Mouse (Mus musculus) frontal cortex, postnatal 25 days (tissue): Measurements from ENCODE around the gene St7l.

Experiments
- DNase-seq, 2 experiments: peaks; one replicate each; pipeline ENCODE4 v3.0.0; 2022; ENCODE audit warnings: low spot score in 2 of 2

The St7l gene

DNA sequence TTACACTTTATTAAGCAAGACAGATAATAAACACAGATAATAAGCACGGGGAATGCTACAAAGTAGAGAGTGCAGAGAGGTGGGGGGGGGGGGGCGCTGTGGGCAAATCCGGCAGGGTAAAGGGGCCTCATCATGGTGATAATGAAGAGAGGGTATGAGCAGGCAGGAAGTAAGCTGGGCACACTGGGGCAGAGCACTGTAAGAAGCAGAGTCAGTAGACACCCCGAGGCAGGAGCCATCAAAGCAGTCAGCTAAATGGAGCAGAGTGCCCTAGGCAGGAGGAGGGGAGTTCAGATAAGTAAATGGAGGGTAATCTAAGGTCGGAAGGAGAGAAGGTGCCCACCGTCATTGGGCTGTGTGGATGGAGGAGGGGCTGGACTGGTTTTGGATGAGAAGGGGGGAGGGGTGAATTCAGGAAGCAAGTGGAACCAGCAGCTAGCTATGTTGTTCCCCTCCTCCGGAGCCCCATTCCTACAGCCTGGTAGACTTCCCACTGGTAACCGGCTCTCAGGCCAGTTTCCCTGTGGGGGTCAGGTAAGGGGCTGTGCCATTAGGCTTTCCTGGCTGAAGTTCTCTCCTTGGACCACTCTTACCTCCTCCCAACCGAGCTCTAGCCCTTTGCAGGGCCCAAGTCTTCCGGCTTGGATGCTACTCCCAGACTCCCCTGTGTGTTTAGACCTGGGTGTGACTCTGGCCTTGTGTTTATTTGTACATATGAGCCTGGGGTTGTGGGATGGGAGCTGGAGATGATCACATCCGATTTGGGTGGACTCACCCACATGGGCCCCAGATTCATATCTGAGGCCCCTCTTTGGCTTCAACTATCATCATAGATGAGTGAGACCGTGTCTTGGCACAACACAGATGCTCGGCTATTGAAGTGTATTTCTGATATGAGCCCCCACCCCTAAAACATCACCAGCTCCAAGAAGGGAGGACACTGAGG is 99.8 kb downstream of the St7l start:
- DNase-seq: no peak

DNA sequence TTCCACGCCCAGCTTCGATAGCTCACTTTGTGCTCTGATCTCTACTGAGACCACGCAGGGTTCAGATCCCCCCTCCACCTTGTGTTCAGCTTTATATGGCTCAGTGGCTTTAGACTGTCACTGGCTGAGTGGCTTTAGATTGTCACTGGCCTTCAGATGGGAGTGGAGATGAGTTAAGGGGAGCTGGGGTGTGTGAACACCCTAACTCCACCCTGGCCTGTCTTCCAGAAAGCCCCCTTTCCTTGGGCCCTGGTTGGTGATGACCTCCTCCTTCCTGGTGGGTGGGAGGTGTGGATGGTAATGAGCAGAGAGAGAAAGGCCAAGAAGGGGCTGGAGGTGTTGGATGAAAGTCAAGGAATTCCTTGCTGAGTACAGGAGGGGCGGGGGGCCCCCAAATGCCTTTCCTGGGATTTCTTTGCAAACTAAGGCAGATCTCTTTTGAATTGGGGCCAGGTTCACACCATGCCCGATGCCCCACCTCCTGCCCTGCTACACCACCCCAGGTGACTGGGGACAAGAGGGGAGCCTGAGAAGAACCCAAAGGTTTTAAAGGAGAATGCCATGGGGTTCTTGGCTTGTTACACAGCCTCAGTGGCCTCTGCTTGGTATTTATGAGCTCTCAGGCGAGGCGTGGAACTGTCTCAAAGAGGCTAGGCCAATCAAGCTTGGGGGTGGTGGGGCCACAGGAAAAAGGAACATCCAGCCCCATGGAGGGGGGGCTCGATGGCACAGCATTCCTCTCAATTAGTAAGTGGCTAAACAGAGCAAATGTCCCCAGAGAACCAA is 101.5 kb downstream of the St7l start:
- no peak for DNase-seq

DNA sequence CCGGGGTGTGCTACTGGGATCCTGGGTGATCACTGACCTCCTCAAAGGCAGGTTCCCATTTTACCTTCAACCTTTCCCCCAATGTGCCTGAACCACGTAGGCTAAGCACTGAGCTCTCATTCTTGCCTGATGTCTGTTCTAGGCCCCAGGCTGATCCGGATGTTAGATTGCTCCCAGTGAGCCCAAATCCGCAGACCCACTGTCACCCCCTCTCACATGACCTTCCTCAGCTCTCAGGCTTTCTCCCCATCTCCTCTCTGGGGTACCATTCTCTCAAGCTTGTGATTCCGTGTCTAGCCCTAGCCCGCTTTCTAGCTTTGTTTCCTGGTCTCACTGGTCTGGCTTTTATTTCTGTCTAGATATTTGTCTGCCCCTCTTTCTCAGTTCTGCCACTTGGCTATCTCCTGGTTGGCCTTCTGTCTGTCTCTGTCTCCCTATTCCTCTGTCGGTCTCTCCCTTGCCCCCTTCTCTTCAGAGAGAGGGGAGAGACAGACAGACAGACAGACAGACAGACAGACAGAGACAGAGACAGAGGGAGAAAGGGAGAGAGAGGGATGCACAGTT is 102.3 kb downstream of the St7l start:
- no peak for DNase-seq

DNA sequence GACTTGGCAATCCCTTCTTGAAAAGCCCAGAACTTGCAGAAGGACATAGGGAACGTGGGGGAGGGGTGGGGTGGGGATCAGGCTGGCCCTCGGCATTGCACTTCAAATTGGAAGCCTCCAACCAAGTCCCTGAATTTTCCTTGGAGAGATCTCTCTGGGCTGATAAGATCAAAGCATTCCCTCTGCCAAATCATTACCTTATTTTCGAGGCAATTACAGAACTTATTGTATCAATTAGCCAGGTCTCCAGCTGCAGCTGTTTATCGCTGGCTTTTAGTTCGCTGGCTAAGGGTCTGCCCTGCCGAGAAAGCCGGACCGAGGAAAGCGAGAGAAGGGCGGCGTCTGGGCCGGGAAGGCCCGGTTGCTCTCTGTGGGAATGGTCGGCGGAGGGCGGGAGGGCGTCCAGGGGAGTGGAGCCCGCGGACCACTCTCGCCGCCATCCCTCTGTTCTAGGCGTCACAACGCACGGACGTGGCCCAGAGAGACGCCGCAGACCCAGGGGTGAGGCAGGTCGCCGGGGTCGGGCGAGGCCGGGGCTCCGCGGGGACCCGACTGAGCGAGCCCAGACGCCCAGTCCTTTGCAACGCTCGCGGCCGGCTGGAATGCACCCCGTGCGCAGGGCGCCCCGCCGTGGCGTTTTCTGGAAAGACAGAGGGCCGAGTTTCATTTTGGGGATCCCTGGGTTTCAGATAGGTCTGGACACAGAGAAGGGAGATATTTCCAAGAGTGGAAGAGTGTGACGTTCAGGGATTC is 103.9 kb downstream of the St7l start:
- DNase-seq: peak; percentile 89 to 93
